Mouse (Mus musculus) MN1 (cell line): ENCODE measurements around the gene Slc23a4.

Experiments used
- DNase-seq: peaks from one replicate; pipeline ENCODE4 v3.0.0-alpha.2; 2016; ENCODE audit warnings: low spot score

Slc23a4 gene

DNA sequence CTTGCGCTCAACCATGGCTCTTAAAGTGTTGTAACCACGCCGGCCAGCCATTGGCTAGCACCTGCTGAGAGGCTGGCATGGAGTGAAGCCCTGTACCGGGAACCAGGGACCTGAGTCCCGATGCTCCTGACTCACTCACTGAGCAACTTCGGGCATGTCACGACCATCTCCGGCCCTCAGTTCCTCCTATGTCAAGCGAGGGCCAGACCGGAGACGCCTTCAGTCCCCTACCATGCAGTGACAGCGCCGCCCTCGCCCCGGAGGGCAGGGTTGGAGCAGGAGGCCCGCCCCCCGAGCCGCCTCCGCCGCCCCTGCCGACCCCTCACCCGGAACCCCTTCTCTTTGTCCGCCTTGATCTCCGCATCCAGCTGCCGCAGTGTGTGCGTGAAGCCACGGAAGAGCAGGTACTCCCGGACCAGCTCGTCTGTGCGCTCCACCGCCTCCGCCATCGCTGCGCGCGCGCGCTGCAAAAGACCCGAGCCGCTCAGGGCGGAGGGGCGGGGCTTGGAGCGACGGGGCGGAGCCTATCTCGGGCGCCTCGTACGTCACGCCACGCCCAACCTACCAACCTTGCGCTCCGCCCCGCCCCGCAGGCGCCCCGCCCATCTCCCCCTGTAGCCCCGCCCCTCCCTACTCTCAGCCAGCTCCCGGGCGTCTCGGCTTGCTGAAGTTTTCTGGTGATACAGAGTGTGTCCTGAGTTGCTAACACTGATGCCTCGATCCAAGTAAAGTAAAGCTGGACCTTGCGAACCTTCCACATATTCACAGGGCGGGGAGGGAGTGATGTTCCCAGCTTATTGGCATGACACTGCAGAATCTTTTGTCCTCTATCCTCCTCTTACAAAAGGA, 77.6 kb downstream of the Slc23a4 start, which contains the start of gene Wdr91:
TSS of gene Wdr91 (minus strand) at position 506 of the 849 bp plus-strand sequence.
- peak; percentile 92 for DNase-seq

DNA sequence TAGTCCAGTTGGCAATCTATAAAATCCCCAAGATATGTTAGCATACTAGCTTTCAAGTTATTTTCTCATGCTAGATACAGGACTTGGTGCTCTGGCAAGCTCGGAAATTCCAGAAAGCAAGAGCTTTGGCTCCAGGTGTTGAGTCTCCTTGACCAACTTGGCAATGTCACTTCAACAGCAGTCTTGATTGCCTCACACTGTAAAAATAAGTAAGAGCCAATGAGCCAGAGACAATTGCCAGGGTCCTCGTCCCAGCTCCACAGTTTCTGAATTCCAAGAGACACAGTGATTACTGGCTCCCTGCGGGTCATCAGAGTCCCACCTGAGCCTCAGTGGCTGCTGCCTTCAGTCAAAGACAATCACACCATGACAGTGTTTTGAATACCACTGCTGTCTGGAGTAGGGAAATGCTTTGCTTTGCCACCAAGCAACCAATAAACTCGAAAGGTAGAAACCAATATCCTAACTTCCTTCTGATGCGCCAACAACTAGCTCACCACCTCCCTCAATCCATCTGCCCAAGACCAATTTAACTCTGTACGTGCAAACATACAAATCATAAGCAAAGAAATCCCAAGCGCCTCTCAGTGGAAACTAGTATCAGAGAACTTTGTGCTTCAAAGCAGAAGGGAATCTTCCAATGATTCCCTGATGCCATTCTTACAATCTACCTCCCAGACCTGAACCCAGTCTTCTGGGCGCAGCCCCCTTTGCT, 78.4 kb downstream of the Slc23a4 start:
- no peak for DNase-seq

DNA sequence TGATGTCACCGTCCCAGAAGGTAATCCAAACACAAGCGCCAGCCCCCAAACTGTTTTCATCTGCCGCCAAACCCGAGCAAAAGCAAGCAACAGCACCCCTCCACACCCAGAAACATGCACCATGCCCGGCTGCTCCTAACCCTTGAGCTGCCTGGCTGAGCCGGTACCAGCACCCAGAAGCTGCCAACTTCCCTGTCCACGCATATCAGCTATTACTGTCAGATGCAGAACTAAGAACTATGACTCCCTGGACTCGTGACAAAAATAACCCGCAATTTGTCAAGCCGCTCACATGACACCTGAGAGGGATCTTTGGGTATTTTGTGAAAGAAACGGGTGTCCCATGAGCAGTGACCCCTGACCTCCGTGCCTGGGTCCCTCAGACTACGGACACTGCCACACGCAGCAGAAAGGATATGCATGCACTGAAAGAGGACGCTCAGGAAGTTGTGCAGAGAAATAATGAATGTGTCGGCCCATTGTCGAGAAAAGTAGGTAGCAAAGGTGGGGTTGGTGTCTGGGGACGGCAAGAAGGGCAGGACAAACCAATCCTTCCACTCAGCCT, 80.4 kb downstream of the Slc23a4 start:
- no peak for DNase-seq

DNA sequence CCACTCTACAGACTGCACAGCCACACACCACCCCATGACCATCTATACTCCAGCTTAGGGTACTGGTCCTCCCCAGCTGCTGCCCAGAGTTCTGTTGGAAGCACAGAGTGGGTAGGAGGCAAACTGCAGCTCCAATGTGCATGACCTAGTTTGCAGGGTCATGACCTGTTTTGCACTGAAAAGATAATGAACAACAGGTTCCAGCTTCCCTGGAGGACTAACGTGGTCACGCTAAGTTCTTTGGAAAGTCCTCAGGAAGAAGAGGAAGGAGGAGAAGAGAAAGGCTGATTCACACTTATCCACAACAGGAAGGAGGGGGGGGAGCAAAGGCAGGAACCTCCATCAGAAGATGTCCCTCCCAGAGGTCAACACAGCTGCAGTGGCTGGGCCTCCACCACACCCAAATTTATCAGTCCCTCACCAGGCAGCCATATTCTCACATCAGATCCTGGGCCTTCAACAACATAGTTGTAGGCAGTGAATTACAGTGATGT, 81.0 kb downstream of the Slc23a4 start:
- DNase-seq = no peak

DNA sequence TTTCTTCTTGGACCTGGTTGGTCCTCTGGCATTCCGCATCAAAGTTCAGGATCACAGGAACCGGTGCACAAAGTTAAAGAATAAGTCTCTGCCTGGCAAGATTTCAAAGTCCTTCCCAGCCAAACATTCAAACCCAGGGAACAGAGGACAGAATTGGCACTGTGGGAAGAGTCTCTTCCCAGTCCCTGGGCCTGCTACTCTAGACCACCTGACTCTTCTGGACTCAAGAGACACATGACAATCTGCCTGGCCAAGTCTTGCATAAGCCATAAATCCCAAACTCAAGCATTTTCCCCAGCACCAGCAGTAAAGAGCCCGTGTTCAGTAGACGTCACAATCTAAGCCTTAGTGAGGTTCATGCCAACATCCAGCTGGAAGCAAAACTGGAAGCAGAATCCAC, 81.5 kb downstream of the Slc23a4 start:
- no peak for DNase-seq

DNA sequence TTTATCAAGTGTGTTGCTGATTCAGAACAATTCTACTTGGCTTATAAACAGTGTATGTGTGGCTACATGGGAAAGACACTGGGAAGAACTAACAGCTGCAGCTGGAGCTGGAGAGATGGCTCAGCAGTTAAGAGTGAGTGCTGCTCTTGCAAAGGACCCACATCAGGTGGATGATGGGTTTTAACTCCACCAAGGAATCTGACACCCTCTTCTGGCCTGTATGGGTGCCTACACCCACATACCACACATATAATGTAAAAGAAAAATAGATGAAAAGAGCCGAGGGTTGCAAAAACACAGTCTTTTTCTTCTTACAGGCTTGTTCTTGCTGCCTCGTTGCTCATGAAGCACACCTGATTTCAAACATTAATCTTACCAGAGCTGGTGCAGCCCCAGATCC, 82.1 kb downstream of the Slc23a4 start:
- DNase-seq = no peak

DNA sequence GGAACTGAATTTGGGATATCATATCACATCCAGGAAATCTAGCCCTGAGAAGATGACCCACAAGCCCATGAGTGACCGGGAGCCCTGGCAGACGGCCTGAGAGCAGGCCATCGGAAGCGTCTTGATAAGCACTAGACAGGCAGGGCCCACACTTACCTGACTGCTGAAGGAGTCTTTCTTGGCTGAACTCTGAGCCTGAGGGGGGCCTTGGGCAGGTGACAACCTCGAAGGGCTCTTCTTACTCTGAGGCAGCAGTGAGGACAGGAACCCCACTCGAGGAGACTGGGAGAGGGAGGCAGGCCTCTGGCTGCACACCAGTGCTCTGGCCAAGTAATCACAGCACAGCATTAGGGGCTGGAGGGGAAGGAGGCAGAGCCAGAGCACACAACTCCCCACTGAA, 83.8 kb downstream of the Slc23a4 start:
- DNase-seq = no peak

DNA sequence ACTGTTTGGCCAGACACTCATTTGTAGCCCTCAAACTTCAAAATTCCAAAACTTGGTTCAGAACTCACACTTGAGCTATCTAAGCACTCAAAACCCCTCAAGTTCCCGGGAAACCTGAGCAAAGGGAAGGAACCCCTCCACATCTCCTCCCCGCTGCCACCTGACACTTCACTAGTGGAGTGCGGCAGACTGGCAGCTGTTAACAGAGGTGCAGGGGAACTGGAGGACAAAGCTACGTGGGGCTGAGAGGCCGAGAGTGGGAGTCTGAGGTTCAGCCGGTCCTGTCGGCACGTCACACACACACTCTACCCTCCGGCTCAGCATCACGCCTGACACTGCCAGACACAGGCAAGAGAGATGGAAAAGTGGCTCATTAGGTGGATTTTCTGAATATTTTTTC, 84.4 kb downstream of the Slc23a4 start:
- DNase-seq = no peak

DNA sequence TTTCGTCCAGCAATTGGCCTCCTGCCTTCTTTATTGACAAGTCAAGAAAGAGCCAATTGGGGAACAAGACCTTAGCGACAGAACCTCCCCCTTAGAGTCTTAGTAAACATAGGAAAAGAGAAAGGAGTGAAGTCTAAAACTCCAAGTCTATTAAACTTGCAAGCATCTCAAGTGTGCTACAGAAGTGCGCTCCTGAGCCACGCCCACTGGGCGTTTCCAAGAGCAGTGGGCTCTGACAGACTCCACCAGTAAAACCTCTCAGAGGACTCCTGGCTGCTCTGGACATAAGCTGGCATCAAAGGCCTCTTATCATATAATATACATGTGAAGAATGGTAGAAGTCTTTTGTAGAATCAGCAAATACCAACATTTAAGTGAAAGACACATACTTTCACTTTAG, 84.8 kb downstream of the Slc23a4 start:
- no peak for DNase-seq

DNA sequence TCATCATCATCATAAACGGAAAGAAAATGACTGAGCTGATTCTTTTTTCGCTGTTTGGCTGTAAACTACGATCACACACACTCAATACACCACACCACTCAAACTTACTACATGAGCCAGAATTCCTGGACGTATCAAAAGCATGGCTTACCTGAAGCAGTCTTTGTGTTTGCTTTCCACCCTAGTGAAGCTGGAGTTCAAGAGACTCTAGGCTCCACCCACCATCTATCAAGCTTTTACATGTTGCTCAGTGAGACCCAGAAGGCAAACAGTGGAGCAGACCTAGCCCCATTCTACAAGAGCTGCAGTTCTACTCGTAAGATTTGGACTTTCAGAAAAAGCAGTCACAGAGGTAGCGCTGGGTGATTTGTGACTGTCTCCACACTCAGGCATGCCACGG, 85.6 kb downstream of the Slc23a4 start:
- no peak for DNase-seq

DNA sequence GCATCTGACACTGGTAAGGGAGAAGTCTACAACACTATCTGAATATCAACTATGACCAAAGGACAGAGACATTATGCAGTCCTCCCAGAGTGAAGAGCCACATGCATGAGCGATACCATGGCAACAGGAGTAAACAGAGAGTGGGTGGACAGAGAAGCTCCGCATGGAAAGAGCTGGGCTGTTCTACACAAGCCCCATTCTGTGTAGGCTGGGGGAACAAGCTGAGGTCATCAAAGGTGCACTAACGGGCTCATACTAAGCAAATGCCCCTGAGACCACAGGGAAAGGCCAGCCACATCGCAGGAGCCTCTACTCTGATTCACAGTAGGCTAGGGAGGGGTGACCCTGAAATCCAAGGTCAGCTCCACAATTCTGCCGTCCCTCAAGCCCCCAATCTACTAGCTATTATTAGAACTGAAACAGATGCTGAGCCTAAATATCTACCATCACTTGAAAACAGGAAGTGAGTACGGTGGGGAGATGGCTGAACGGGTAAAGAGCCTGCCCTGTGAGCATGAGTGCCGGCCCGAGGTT, 86.2 kb downstream of the Slc23a4 start:
- peak; percentile 62 for DNase-seq

DNA sequence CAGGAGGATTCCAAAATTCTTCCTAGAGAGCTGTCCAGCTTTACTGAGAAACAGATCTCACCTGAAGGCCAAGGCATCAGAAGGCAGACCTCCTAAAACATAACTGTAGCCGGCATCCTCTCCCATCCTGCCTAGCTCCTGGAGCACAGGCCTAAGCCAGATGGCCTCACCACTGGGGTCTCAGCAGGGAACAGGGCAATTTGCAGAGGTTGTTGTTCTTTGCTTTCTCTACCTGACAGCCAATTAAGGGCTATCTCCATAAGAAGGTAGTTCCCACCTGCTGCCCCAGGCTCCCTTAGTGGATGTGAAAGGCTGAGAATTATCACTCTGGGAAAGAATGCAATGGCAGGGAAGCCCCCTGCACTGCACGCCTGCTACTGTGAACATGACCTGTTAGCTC, 87.2 kb downstream of the Slc23a4 start:
- no peak for DNase-seq

DNA sequence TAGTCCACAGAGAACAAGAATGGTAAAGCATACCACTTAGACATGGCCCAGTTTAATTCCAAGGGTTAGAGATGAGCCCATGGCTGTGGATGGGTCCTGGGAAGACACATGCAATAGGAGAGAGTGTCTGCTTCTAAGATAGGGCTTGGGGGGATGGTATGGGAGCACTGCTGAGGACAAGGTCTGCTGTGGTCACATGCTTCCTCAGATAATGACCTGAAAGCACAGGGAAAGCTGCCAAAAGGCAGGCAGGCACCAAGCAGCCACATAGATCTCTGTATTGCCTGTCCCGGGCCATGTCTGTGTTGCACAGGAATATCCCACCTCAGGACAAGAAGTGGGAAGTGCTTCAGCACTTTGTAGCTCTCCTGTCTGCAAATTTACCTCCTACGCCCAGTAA, 89.1 kb downstream of the Slc23a4 start:
- peak; percentile 62 for DNase-seq

DNA sequence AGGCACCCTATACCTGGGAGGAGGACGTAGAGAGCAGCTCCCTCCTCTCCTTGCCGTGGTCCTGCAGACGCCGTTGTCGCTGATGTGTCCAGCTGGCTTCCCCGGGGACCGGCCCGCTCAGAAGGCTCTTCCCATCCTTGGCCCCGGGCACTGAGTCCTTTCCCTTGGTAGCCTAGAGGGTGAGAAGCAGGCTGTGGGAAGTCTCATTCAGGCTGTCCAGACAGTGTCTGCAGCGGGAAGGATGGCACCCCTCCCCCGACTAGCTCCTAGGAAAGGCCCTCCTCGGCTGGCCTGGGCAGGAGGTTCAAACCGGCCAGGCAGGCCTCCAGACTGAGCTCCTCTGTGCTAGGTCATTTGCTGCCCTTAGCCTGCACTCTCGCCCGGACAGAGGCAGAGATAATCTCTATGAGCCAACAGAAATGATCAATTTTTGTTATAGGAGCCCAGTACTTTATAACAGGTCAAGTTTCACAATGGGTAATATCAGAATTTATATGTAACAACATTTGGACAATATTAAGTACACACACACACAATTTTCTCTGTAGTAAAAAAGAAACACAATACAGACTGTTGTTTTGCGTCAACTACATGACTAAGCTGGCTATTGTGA, 91.9 kb downstream of the Slc23a4 start:
- DNase-seq = peak; percentile 23

DNA sequence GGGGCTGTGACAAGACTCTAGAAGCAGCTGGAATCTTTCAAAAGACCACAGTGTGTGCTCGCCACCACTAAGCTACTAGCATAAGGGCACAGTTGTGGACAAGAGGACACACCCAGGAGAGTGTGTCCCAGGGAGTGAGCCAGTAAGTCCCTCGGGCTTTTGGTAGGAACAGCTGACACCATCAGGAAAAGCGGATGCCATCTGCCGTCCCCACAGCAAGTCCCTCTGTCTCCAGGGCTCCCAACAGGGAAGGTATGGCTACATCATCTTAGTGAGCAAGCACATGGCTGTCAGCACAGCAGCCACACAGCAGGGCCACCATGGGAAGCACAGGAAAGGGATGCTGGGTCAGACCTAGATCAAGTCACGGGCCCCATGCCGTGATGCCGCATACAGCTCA, 92.6 kb downstream of the Slc23a4 start:
- DNase-seq = no peak
